8 mouse cellular contexts compared by ENCODE assay signal in genomic region chr3:51378665-51378946, GRCm38 (mm10). TPM values are rescaled to one million over a fixed set of nuclear protein-coding genes. Genes with fewer than 3 reads are reported as not detected.
DNase-seq lines count a peak whose midpoint lies in the region; ATAC-seq and TF ChIP-seq lines count a peak whose summit lies in the region.
"Had no signal": no experiment of that assay in that cellular context is flagged by ENCODE, and none has a peak within 500 bp of the region (broad histone marks: within the 10 kb centered on the region; RNA-seq: fewer than 3 reads in every experiment).

No protein-coding gene starts in this region.

- H3K9ac ChIP-seq in liver, adult 2 months (ENCODE audit: low read depth, low read length) = peak overlapping the region; percentile 51
- H3K9ac ChIP-seq in embryonic facial prominence, embryonic 11.5 days (replicated peaks; ENCODE audit: low read length) = no peak overlapping the region; the same call in 1 of the 2 replicates
- H3K9ac ChIP-seq in intestine, embryonic 15.5 days = no peak overlapping the region

- H3K27ac ChIP-seq in liver, adult 2 months (replicated peaks; ENCODE audit: insufficient read depth, low read depth, low read length) = no peak overlapping the region
- H3K27ac ChIP-seq in embryonic facial prominence, embryonic 11.5 days (replicated peaks; ENCODE audit: low read depth, low read length) = no peak overlapping the region
- H3K27ac ChIP-seq in intestine, embryonic 15.5 days = no peak overlapping the region
- H3K27ac ChIP-seq: left cerebral cortex, adult 2 months had no signal

- H3K27me3 ChIP-seq in liver, adult 2 months (ENCODE audit: control insufficient read depth, insufficient read depth, low read length) = no peaks in the 10 kb centered on the region
- H3K27me3 ChIP-seq in embryonic facial prominence, embryonic 11.5 days (ENCODE audit: control insufficient read depth, insufficient read depth, low read length) = no peaks in the 10 kb centered on the region
- no peaks in the 10 kb centered on the region for H3K27me3 ChIP-seq in intestine, embryonic 15.5 days (replicated peaks)

- peak overlapping the region; percentile 7; the same call in 1 of the 2 replicates for H3K4me2 ChIP-seq in embryonic facial prominence, embryonic 11.5 days (ENCODE audit: low read depth, low read length)
- H3K4me2 ChIP-seq in intestine, embryonic 15.5 days (replicated peaks) = peak overlapping the region; percentile 58

- DNase-seq in liver, adult 2 months (ENCODE audit: extremely low read depth, low read depth, low spot score) = no peak
- DNase-seq in liver = no peak
- DNase-seq in embryonic facial prominence, embryonic 11.5 days (ENCODE audit: low spot score) = no peak
- no peak for DNase-seq in left cerebral cortex, postnatal 25 days (ENCODE audit: low spot score in 2 of 2)
- DNase-seq in layer of hippocampus, adult 9-11 months = no peak

- WGBS in liver, adult 2 months = 80% methylated on average over 3 of the region's 3 CpGs
- WGBS in embryonic facial prominence, embryonic 11.5 days = 79% methylated on average over 3 of the region's 3 CpGs
- WGBS in intestine, embryonic 15.5 days = 82% methylated on average over 3 of the region's 3 CpGs

- intact Hi-C loops in left cerebral cortex, postnatal 25 days (cut with DNase I) = no loop called here

- peak overlapping the region; percentile 39; the same call in 1 of the 2 replicates for H3K4me3 ChIP-seq in liver, adult 2 months (ENCODE audit: insufficient read depth, low read depth, low read length)
- H3K4me3 ChIP-seq in embryonic facial prominence, embryonic 11.5 days (ENCODE audit: low read depth, low read length) = peak overlapping the region; percentile 11; the same call in 1 of the 2 replicates
- H3K4me3 ChIP-seq in intestine, embryonic 15.5 days (replicated peaks) = peak overlapping the region; percentile 28
- H3K4me3 ChIP-seq: left cerebral cortex, adult 2 months had no signal

- no peaks in the 10 kb centered on the region for H3K9me3 ChIP-seq in embryonic facial prominence, embryonic 11.5 days (replicated peaks; ENCODE audit: control insufficient read depth, low read length)
- no peaks in the 10 kb centered on the region for H3K9me3 ChIP-seq in intestine, embryonic 15.5 days

- H3K79me2 ChIP-seq in liver, adult 2 months (ENCODE audit: control insufficient read depth, insufficient read depth, low read length) = no peaks in the 10 kb centered on the region

- H3K4me1 ChIP-seq in liver, adult 2 months (ENCODE audit: control insufficient read depth, insufficient read depth, low read length) = peaks cover 4% of the 10 kb centered on the region
- H3K4me1 ChIP-seq in embryonic facial prominence, embryonic 11.5 days (ENCODE audit: control insufficient read depth, insufficient read depth, low read length) = no peaks in the 10 kb centered on the region
- H3K4me1 ChIP-seq in intestine, embryonic 15.5 days (replicated peaks) = peaks cover 5% of the 10 kb centered on the region; the same call in 1 of the 2 replicates

- no peaks in the 10 kb centered on the region for H3K36me3 ChIP-seq in liver, adult 2 months (ENCODE audit: control insufficient read depth, insufficient read depth, low read length)
- H3K36me3 ChIP-seq in embryonic facial prominence, embryonic 11.5 days (replicated peaks; ENCODE audit: control insufficient read depth, insufficient read depth, low read depth, low read length) = no peaks in the 10 kb centered on the region
- H3K36me3 ChIP-seq in intestine, embryonic 15.5 days = no peaks in the 10 kb centered on the region

- ATAC-seq in embryonic facial prominence, embryonic 11.5 days (replicated peaks; ENCODE audit: insufficient number of reproducible peaks, low FRiP score, low TSS enrichment, low read depth) = no peak
- no peak for ATAC-seq in intestine, embryonic 15.5 days
- 0 out of 2 replicates have a peak, but pooled peaks have one; percentile 8 for ATAC-seq in monocyte, adult 5-6 weeks (replicated peaks; ENCODE audit: insufficient number of reproducible peaks, low FRiP score, low TSS enrichment, poor library complexity, severe bottlenecking)

- no peak for TF ChIP-seq POLR2A in liver, adult 2 months (IDR thresholded peaks at IDR 0.05; ENCODE audit: extremely low read depth, insufficient read depth, low read length)

- no peak for TF ChIP-seq CTCF in liver, adult 2 months (IDR thresholded peaks at IDR 0.05; ENCODE audit: low read depth, low read length)

RNA-seq across cellular contexts. Expression of gene Mgarp, which starts 17.9 kb away (rescaled TPM):
- total RNA-seq in liver, adult 2 months (2014; rRNA removed) = 2.8 TPM in 1 of 2 replicates, not detected in the other
- polyA plus RNA-seq in liver, adult 2 months (2012; rRNA removed) = 0.10 TPM in 1 of 2 replicates, not detected in the other
- 9.1 and 16.1 TPM in 2 replicates for polyA plus RNA-seq in embryonic facial prominence, embryonic 11.5 days (2014; fragmentation: Nextera tagmentation; extraction: Ambion mirVana)
- polyA plus RNA-seq in intestine, embryonic 15.5 days (2015; fragmentation: Nextera tagmentation; extraction: Ambion mirVana) = 4.0 and 7.5 TPM in 2 replicates
- 1.5 TPM in 1 of 3 replicates, not detected in the others for total RNA-seq in monocyte, adult 5-6 weeks (2017)
- not detected for total RNA-seq in left cerebral cortex, postnatal 25 days (2021)
- total RNA-seq: left cerebral cortex, adult 2 months had no signal

RNA-seq across cellular contexts. Expression of gene Ndufc1, which starts 30.2 kb away (rescaled TPM):
- total RNA-seq in liver, adult 2 months (2014; rRNA removed) = 104 and 139 TPM in 2 replicates
- polyA plus RNA-seq in liver, adult 2 months (2012; rRNA removed) = 179 and 231 TPM in 2 replicates
- polyA plus RNA-seq in embryonic facial prominence, embryonic 11.5 days (2014; fragmentation: Nextera tagmentation; extraction: Ambion mirVana) = 722 TPM in 2 replicates
- polyA plus RNA-seq in intestine, embryonic 15.5 days (2015; fragmentation: Nextera tagmentation; extraction: Ambion mirVana) = 798 and 916 TPM in 2 replicates
- 31.4 to 81.5 TPM (median 60.3 TPM) in 3 replicates for total RNA-seq in monocyte, adult 5-6 weeks (2017)
- total RNA-seq in left cerebral cortex, postnatal 25 days (2021) = 100 to 1,000 TPM; 362 to 365 TPM

RNA-seq across cellular contexts. Expression of gene Naa15, which starts 36.3 kb away (rescaled TPM):
- total RNA-seq in liver, adult 2 months (2014; rRNA removed) = 14.8 TPM in 2 replicates
- 1.8 and 2.0 TPM in 2 replicates for polyA plus RNA-seq in liver, adult 2 months (2012; rRNA removed)
- polyA plus RNA-seq in embryonic facial prominence, embryonic 11.5 days (2014; fragmentation: Nextera tagmentation; extraction: Ambion mirVana) = 49.1 and 54.9 TPM in 2 replicates
- polyA plus RNA-seq in intestine, embryonic 15.5 days (2015; fragmentation: Nextera tagmentation; extraction: Ambion mirVana) = 45.7 and 51.6 TPM in 2 replicates
- 61.2 to 95.8 TPM (median 67.4 TPM) in 3 replicates for total RNA-seq in monocyte, adult 5-6 weeks (2017)
- total RNA-seq in left cerebral cortex, postnatal 25 days (2021) = 10 to 100 TPM; 46.8 to 51.3 TPM

RNA-seq across cellular contexts. Expression of gene Elf2, which starts 38.1 kb away (rescaled TPM):
- 22.1 and 23.8 TPM in 2 replicates for total RNA-seq in liver, adult 2 months (2014; rRNA removed)
- polyA plus RNA-seq in liver, adult 2 months (2012; rRNA removed) = 13.8 and 14.0 TPM in 2 replicates
- 47.3 and 48.9 TPM in 2 replicates for polyA plus RNA-seq in embryonic facial prominence, embryonic 11.5 days (2014; fragmentation: Nextera tagmentation; extraction: Ambion mirVana)
- polyA plus RNA-seq in intestine, embryonic 15.5 days (2015; fragmentation: Nextera tagmentation; extraction: Ambion mirVana) = 62.8 and 65.4 TPM in 2 replicates
- 183 to 185 TPM (median 183 TPM) in 3 replicates for total RNA-seq in monocyte, adult 5-6 weeks (2017)
- 10 to 100 TPM; 35.6 to 36.4 TPM for total RNA-seq in left cerebral cortex, postnatal 25 days (2021)
